Mouse (Mus musculus): ENCODE data around the gene Pik3ap1. TPM values are rescaled to one million over a fixed set of nuclear protein-coding genes. Genes with fewer than 3 reads are reported as not detected.
"Not testable (repeated sequence)": the region's sequence is repeated elsewhere in the genome, so short reads cannot be mapped to it uniquely, and the experiment has no call there.

The Pik3ap1 gene
- total RNA-seq, 2 experiments from 2014 or later: 2.2 to 2.5 TPM

DNA sequence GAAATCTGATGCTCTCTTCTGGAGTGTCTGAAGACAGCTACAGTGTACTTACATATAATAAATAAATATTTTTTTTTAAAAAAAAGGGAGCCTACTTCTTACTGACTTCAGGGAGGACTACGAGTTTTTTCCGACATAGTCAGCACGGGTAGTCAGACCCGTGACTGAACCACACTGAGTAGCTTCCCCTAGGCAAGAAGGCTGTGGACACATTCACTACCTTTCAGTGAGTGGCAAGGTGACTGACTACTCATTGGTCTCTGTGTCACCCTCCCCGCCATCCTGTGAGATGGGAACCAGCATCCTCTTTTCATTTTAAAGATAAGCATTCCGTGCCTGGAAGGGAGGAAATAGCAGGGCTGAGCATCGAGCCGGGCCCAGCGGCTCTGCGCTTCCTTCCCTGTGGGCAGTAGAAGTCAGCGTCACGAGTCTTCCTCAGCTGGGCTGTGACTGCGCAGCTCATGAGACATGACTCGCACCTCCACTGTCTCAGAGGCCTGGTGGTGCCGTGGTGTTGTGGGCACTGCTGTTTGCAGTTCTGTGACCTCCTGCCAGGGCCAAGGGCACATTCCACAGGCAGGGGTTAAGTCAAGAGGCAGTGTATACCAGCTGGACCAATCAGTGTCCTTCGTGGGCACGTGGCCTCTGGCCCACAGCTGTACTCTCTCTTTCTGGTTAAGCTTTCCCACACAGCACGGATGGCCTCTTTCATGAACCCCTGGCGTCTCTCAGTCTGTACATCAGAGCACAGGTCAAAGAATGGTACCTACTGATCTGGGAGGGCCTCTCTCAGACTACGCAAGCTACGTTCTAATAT, 45.7 kb downstream of the Pik3ap1 start:
- DNase-seq (ENCODE audit: low spot score in 2 of 2): peak; percentile 17 to 31
- intact Hi-C loops (cut with DNase I): no loop called here

DNA sequence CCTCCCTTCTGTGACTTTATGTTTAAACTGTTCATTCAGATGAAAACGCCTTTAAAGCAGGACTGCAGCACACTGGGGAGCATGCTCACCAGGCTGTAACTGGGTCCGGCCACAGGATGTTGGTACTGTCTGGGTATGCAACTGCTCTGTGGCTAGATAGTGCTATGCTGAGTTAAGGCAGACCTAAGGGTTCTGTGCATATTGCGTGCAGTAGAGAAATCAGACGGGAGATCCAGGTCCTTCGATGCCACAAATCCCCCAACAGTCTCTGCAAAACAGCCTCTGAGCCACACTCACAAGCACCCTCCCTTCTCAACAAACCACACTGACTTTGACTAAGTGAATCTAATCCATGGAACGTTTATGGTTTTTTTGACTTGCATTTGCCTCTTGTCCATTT, 46.5 kb downstream of the Pik3ap1 start:
- no peak for DNase-seq (ENCODE audit: low spot score in 2 of 2)
- intact Hi-C loops (cut with DNase I): no loop called here

- DNase-seq (ENCODE audit: low spot score in 2 of 2): no peak
- intact Hi-C loops (cut with DNase I): no loop called here
Observed at GRCm38 (mm10) chr19:41335721-41336120, 49.2 kb downstream of the Pik3ap1 start.

GRCm38 (mm10) chr19:41332986-41333385, 51.9 kb downstream of the Pik3ap1 start:
- DNase-seq (ENCODE audit: low spot score in 2 of 2): no peak
- intact Hi-C loops (cut with DNase I): no loop called here

DNA sequence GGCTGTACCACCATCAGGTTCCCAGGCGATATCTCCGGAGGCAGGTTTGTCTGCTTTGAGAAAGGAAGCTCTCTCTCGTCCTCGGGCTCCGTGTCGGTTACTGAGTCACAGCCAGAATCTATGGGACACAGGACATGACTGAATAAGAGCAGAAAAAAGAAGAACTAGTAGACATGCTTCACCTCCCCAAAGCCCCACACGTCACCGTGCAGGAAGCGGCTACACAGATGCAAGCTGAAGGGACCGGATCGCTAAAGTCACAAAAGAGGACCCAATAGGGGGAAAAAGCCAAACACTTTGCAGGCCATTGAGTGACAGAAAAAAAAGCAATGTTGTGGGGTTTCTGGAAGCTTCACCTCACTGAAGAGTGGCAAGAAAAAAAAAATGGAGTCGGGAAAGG, 52.7 kb downstream of the Pik3ap1 start:
- intact Hi-C loops (cut with DNase I): no loop called here
- DNase-seq (ENCODE audit: low spot score in 2 of 2): no peak

DNA sequence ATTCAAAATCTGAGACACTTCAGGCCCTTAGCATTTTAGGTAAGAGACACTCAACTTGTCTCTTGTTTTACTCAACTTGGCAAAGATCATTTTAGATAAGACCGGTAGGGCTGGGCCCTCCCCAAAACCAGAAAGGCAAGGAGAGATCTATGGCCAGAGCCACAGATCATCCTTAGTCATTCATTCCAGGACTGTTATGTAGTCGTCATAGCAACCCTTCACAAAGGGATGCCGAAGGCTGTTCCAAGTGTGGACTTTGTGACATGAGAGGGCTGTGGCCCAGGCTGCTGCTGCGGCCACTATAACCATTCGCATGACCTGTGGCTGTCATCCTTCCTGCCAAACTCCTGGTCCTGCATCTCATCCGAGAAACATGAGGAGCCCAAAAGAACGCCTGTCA, 54.5 kb downstream of the Pik3ap1 start:
- intact Hi-C loops (cut with DNase I): no loop called here
- DNase-seq (ENCODE audit: low spot score in 2 of 2): no peak

DNA sequence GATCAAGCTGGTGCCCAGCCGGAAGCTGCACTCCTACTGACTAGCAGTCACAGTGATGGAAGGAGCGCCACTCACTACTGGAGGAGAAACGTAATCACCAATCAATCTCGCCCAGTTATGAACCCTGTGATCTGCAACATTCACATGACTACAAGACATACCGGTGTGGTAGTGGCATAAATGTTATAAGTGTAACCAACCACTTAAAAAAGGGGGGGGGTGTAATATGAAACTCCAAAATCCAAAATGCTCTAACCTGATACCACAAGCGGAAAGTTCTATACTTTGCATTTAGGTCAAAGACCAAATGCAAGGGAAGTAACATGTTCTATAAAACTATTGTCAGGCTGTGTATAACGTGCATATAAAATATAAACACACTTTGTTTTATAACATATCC, 54.9 kb downstream of the Pik3ap1 start:
- no peak for DNase-seq (ENCODE audit: low spot score in 2 of 2)
- intact Hi-C loops (cut with DNase I): no loop called here

GRCm38 (mm10) chr19:41328743-41329142, 56.2 kb downstream of the Pik3ap1 start:
- intact Hi-C loops (cut with DNase I): no loop called here
- no peak for DNase-seq (ENCODE audit: low spot score in 2 of 2)

GRCm38 (mm10) chr19:41323813-41324212, 61.1 kb downstream of the Pik3ap1 start:
- intact Hi-C loops (cut with DNase I): no loop called here

GRCm38 (mm10) chr19:41323125-41323524, 61.8 kb downstream of the Pik3ap1 start:
- intact Hi-C loops (cut with DNase I): no loop called here

More at GRCm38 (mm10) chr19:41323813-41324212, 61.1 kb downstream of the Pik3ap1 start:
- DNase-seq (ENCODE audit: low spot score in 2 of 2): no peak

DNA sequence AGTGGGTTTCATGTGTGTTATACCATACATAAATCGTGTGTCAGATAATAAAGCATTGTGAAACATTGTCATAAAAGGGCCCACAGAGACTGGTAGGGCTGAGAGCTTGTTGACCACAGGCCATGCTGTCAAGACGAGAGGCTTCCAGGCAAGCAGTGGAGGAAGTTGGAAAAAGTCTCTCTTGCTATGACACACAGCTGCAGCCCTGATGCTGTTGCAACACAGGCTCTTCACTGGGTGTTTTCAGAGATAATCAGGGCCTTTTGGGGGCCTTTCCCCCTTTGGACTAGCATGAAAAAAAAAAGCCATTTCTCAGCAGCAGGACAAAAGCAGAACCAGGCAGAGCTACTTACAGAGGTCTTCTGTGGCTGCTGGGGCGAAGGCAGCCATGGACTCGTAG, 63.8 kb downstream of the Pik3ap1 start:
- intact Hi-C loops (cut with DNase I): no loop called here
- DNase-seq (ENCODE audit: low spot score in 2 of 2): peak in 1 of 2 experiments; percentile 39

More at GRCm38 (mm10) chr19:41323125-41323524, 61.8 kb downstream of the Pik3ap1 start:
- no peak for DNase-seq (ENCODE audit: low spot score in 2 of 2)

- peak; percentile 65 to 67 for DNase-seq (ENCODE audit: low spot score in 2 of 2)
- intact Hi-C loops (cut with DNase I): loop anchor here (5.0 to 10.0 kb wide), 2 partner anchors 165 to 307 kb away; partner anchors contain the start of gene Lcor
Observed at GRCm38 (mm10) chr19:41317315-41318095, 67.4 kb downstream of the Pik3ap1 start.

GRCm38 (mm10) chr19:41314696-41315095, 70.2 kb downstream of the Pik3ap1 start:
- DNase-seq (ENCODE audit: low spot score in 2 of 2): no peak
- intact Hi-C loops (cut with DNase I): loop anchor here (5.0 to 10.0 kb wide), 2 partner anchors 168 to 310 kb away; partner anchors contain the start of gene Lcor

- intact Hi-C loops (cut with DNase I): loop anchor here (10.0 kb wide), 1 partner anchor 311 kb away; no protein-coding TSS in a partner anchor
- no peak for DNase-seq (ENCODE audit: low spot score in 2 of 2)
Observed at GRCm38 (mm10) chr19:41313663-41314062, 71.2 kb downstream of the Pik3ap1 start.

- DNase-seq (ENCODE audit: low spot score in 2 of 2): not testable (repeated sequence)
- intact Hi-C loops (cut with DNase I): loop anchor here (10.0 kb wide), 1 partner anchor 312 kb away; no protein-coding TSS in a partner anchor
Observed at GRCm38 (mm10) chr19:41312587-41312986, 72.3 kb downstream of the Pik3ap1 start.

DNA sequence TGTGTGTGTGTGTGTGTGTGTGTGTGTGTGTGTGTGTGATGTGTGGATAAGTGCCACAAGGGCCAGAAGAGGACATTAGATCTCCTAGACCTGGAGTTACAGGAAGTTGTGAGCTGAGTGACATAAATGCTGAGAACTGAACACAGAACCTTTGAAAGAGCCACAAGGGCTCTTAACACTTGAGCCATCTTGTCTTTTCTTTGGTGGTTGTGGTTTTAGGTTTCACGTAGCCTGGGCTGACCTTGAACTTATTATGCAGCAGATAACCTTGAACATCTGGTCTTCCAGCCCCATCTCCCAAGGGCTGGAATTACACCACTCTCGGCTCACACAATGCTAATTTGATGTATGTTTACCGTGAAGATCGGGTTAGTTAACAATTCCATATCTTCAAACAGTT, 72.9 kb downstream of the Pik3ap1 start:
- intact Hi-C loops (cut with DNase I): loop anchor here (10.0 kb wide), 1 partner anchor 313 kb away; no protein-coding TSS in a partner anchor
- DNase-seq (ENCODE audit: low spot score in 2 of 2): no peak

- DNase-seq (ENCODE audit: low spot score in 2 of 2): peak in 1 of 2 experiments; percentile 44
- intact Hi-C loops (cut with DNase I): loop anchor here (10.0 kb wide), 1 partner anchor 314 kb away; no protein-coding TSS in a partner anchor
Observed at GRCm38 (mm10) chr19:41310971-41311703, 73.8 kb downstream of the Pik3ap1 start.

- DNase-seq (ENCODE audit: low spot score in 2 of 2): no peak
- intact Hi-C loops (cut with DNase I): no loop called here
Observed at GRCm38 (mm10) chr19:41303933-41304332, 81.0 kb downstream of the Pik3ap1 start.

DNA sequence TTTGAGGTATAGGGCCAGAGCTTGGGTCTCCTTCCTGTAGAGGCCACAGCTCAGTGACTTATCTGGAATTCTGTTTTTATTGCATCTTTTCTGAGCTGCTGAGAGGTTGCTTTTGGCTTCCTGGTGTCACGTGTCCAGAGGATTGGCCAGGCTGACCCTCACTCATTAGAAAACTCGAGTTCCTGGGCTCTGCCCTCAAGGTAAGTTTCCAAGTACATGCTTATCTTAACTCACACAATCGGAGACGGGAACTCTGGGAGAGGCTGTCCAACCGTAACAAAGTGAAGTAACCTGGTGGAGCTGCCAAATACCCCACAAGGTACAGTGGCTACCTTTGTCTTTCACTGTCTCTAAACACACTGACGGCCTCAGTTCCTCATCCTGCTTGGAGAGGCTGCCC, 81.5 kb downstream of the Pik3ap1 start:
- DNase-seq (ENCODE audit: low spot score in 2 of 2): no peak
- intact Hi-C loops (cut with DNase I): no loop called here

Data from left cerebral cortex, postnatal 14 days (tissue).